Mouse (Mus musculus): ENCODE results near the gene Arr3.
A peak's percentile ranks its signal among the peaks of the same experiment; 100 is the strongest.

Gene Arr3

DNA sequence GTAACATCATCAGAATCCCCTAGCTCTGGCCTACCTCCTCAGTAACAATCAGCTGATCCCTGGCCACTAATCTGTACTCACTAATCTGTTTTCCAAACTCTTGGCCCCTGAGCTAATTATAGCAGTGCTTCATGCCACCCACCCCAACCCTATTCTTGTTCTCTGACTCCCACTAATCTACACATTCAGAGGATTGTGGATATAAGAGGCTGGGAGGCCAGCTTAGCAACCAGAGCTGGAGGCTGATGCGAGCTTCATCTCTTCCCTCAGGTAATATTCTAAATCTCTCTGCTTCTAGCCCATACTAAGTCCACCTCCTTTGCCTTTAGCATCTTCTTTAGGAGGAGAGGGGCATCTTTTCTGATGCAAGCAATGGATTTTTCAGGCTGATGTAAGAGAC, at the start of gene Arr3:
Gene Arr3, plus strand, starts transcription at position 184 of the 400 bp plus-strand sequence.
- DNase-seq: peak; percentile 57

GRCm38 (mm10) chrX:100556026-100556425, 49.3 kb upstream of the Arr3 start:
- DNase-seq: no peak

DNA sequence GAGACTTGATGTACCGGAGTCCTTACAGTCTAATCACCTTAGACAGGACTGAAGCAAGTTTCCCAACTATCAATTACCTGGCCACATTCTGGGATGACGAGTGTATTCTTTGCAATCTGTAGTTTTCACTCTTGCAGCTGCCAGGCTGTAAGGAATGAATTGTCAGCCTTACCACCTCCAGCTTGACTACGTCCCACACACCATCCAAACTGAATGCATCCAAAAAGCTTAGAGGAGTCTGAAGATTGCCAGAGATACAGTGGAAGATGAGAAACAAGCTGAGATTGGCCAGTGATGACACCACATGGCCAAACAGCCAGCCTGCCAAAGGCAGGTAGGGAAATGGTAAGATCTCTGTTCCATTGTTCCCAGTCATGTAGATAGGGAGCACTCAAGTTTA, 39.6 kb upstream of the Arr3 start:
- DNase-seq: no peak

DNA sequence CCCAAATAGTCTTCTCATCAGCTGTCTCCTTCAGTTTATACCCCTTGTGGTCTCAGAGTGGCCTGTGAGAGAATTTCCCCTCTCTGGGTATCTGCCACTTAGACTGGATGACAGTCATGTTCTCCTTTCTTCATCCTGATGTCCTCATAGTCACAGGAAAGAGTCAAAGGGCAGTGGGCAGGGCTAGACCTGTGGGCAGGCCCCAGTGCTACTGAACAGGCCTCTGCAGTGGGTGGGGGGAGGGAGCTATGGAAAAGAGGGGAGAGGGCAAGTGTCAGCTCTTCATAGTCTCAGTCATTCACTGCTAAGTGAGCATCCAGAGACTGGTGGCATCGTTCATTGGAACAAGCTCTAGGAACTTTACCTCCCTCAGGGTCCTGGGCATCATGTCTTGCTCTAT, 33.3 kb upstream of the Arr3 start, which contains the start of gene Awat1:
Gene Awat1, plus strand, starts transcription at position 301 of the 400 bp plus-strand sequence.
- no peak for DNase-seq

- no peak for DNase-seq
Observed at GRCm38 (mm10) chrX:100594791-100595190, 10.5 kb upstream of the Arr3 start, which contains the start of gene P2ry4. Gene P2ry4, minus strand, starts transcription at chrX:100594869.

DNA sequence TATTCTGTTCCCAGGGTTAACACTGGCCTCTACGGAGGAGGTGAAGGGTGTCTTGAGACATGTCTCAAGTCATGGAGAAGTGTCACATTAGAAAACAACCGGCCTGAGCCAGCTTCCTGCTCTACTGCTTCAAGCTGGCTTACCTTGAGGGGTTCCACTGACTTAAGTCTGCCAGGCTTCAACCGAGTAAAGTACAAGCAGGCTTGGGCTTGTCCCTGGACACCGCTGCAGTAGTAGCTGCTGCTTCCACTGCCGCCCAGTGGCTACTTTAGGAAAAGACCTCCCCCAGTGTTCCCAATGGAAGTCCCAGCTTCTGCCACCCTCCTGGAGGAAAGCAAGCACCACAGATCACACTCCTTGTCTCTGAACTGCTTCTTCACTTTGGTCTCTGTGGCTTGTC, 7.9 kb upstream of the Arr3 start:
- peak; percentile 56 for DNase-seq

GRCm38 (mm10) chrX:100599755-100600154, 5.5 kb upstream of the Arr3 start:
- DNase-seq: no peak

- no peak for DNase-seq
Observed at GRCm38 (mm10) chrX:100618488-100618887, 13.2 kb downstream of the Arr3 start.

- DNase-seq: no peak
Observed at GRCm38 (mm10) chrX:100621366-100621765, 16.1 kb downstream of the Arr3 start.

DNA sequence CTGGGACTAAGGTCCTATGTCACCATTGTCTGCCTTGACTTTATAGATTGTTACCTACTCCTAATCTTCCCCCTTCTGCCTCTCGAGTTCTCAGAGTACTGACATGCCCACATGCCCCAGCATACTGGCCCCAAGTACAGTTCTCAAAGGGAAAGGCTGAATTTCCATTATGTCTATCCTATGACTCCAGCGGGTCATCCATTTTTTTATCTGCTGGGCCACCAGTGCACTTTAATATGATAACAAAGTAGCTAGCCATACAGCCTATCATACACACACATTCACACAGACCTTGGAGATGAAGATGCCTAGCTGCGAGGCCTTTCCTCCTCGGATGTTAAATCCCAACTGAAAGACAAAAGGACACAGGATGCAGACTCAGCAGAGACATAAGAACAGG, 18.9 kb downstream of the Arr3 start:
- no peak for DNase-seq

- no peak for DNase-seq
Observed at GRCm38 (mm10) chrX:100625146-100625545, 19.8 kb downstream of the Arr3 start.

- no peak for DNase-seq
Observed at GRCm38 (mm10) chrX:100625546-100625801, 20.2 kb downstream of the Arr3 start, which contains the start of gene Kif4. Gene Kif4, plus strand, starts transcription at chrX:100625737.

DNA sequence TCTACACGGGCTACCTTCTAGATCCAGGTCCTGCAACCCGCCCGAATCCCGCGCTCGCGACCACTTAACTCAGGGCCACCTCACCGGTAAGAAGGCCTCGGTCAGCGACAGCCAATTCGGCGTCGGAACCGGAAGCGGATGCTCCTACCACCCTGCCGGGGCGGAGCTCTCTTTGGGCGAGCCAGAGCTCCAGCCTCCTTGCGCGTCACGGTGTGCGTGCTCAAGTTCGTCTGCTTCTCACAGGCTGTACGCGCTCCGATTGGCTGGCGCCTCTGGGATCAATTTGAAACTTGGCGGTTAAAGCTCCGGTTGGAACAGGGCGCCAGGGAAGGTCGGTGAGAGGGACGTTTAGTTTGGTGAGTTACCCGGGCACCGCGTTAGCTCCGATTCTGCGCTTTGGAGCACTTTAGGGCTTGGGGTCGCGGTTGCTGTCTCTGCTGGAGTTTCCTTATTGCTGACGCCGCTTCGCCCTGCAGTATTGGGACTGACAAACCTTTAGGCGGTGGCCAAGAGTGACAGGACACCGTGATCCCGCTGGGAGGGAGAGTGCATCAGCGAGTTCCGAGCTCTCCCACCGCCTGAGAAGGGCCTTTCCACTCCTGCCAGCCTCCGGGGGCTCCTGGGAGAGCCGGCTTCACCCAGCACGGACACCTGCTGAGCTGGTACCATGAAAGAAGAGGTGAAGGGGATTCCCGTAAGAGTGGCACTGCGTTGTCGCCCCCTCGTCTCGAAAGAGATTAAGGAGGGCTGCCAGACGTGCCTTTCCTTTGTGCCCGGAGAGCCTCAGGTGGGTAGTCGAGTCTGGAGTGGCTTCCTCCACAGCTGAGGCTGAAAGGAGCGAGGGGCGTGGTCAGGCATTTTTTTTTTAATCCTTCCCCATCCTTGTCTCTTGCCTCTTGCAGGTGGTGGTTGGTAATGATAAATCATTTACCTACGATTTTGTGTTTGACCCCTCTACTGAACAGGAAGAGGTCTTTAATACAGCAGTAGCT, 20.8 kb downstream of the Arr3 start, which contains the start of gene Pdzd11:
Gene Pdzd11, minus strand, starts transcription at position 767 of the 992 bp plus-strand sequence.
- peak; percentile 96 for DNase-seq

DNA sequence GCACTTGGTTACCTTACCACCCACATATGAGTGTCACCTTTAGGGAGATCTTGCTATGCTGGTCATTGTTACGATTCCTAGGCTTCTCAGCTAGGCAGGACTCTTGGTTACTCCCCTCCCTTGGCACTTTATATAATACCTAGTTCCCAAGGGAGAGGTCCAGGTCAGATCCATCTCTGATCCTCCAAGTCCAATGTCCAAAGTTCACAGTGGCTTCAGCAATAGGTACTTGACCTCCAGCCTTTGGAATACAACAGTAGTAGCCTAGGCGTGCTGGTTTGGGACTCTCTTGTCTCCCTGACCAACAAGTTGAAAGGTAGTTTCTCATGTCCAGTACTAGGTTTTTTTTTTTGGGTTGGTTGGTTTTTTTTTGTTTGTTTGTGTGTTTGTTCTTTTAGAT, 23.8 kb downstream of the Arr3 start:
- no peak for DNase-seq

DNA sequence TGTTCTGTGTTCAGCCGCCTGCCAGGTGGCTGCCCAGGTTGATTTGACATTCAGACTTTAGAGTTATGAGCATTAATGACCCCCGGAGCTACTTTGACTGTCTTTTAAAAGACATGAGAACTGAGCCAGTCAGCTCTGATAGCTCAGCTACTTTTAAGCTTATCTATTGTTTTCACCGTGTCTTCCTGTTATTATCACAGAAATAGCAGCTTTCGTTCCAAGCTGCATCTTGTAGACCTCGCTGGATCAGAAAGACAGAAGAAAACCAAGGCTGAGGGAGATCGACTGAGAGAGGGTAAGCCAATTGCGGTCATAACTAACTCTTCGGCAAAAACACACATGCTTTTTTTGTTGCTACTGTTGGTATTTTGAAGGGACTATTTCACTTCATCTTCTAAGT, 33.2 kb downstream of the Arr3 start:
- DNase-seq: no peak

DNA sequence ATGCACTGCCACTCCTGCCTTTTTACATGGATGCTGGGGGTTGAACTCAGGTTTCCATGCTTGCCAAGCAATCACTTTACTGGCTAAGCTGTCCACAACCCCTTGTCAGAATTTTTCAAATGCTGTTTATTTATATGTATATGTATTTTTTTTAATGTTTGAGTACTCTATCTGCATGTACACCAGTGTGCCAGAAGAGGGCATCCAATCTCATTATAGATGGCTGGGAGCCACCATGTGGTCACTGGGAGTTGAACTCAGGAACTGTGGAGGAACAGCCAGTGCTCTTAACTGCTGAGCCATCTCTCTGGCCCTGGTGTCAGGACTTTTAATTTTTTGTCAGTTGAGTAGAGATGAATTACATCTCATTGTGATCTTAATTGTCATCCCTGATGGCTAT, 47.6 kb downstream of the Arr3 start:
- no peak for DNase-seq

GRCm38 (mm10) chrX:100664825-100665224, 59.5 kb downstream of the Arr3 start:
- no peak for DNase-seq

Measured in retina, postnatal 1 day (tissue).